Mouse (Mus musculus) heart, adult 8-10 months (tissue): ENCODE measurements around the gene Hoxb5. TPM values are rescaled to one million over a fixed set of nuclear protein-coding genes. Genes with fewer than 3 reads are reported as not detected.
A peak's percentile ranks its signal among the peaks of the same experiment; 100 is the strongest.

Experiments
- DNase-seq: peaks from one replicate; pipeline ENCODE4 v3.0.0; 2022; ENCODE audit warnings: low spot score
- microRNA-seq: library from miRNA; unstranded; fragments of <30 nt; microRNA quantifications from one replicate; pipeline ENCODE4 v1.2.0, GENCODE M21; 2022
- total RNA-seq, 4 experiments: library from RNA; stranded (reverse); gene quantifications; 2 replicates each; pipeline ENCODE4 v1.2.4; 2022

Hoxb5 gene
- total RNA-seq, 4 experiments from 2014 or later, result 0.11 TPM; not detected in 3

DNA sequence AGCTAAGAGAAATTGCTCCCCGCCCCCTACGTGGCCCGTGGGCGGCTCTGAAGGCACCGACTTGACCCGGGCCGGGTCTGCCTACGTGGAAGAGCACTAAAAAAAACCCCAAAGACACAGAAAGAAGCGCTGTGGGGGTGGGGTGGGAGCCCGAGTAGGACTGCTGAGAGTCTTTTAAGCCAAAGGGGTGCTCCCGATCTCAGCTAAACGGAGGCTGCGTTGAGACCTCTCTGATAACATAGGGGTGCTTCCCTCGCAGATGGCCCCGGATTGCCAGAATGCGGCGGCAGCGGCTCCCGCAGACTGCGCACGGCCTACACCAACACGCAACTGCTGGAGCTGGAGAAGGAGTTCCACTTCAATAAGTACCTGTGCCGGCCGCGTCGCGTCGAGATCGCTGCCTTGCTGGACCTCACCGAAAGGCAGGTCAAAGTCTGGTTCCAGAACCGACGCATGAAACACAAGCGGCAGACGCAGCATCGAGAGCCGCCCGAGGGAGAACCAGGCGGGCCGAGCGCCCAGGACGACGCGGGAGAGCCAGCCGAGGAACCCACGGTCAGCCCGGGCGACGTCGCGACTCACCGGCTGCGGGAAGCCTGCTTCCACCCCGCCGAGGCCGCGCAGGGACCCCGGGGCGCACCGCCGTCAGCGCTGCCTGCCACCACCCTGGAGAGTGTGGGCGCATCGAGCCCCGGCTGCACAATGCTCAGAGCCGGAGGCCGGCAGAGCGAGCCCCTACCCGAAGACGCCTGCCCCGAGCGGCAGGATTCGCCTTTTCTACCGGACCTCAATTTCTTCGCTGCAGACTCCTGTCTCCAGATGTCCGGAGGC, 49.8 kb downstream of the Hoxb5 start:
- DNase-seq, result peak; percentile 16

DNA sequence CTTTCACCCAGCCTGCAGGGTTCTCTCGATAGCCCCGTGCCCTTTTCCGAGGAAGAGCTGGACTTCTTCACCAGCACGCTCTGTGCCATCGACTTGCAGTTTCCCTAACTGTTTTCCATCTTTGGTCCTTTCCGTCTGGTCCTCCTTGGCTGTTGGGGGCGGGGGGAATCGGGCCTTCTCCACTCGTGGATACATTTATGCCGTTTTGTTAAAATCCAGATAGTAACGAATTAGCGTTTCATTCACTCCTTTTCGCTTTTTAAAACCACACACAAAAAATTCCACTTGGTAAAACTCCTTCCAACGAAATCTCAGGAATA, 50.3 kb downstream of the Hoxb5 start:
- DNase-seq, result no peak

DNA sequence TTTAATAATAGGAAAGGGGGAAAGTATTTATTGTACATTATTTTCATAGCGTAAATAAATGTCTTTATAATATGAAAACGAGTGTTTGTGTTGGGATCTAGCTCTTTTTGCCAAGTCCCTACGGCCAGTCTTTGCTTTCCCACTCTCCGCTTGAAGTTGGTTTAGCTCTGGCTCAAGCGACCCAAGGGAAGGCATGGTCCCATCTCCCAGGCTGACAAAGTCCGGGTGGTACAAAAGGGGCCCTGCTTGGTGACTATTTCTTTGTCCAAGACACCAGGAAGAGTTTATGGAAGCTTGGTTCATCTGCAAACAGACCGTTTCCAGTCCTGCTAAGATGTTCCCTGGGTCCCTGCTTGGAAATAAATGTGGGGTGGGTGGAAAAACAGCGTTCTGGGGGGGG, 50.8 kb downstream of the Hoxb5 start:
- DNase-seq, result no peak

DNA sequence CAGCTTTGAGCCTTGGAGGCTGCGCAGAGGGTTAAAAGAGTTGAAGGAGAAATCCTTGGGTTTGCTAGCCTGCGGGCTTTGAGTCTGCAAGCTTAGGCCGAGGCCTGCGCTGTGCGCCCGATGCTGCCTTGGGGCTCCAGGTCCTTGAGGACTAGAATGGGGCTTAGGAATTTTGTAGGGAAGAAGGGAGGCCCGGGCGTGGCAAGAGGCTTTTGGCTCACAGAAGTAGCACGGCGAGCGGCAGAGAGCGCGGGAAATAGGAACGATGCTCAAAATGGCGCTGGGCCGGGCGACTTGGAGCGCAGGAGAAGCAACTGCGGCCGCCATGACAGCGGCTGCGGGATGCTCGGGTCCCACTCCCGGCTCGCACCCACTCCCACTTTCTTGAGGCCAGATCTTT, 51.2 kb downstream of the Hoxb5 start:
- no peak for DNase-seq

DNA sequence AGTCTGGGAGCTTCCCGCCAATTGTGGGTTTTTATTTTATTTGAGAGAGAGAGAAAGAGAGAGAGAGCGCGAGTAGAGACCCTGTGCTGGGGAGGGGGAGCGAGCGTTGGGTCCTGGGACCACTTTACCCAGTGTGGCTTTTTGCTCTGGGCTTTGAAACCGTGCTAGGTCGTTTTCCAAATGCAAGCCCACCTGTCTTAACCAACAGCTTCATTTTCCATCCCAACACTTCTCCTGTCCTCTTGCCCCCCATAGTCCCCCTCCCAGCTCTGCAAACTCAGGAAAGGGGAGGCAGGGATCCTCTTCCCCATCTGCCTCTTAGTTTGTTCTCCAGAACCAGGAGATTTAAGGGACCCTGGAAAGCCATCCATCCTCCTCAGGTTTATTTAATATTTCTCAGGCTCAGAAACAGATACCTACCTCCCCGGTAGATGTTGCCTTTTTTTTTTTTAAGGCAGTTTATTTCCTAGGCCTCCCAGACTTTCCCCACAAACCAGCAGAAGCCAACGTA, 51.7 kb downstream of the Hoxb5 start:
- DNase-seq, result no peak

Small RNA genes lying within 50 kb of the gene (microRNA-seq; reads per million reads assigned to microRNA genes)
- 2,390 reads per million, percentile 88 among the genes with 10 or more reads in this experiment for gene Mir10a
- gene Mir196a-1, result not detected

Other genes with a start within 250 kb of the Hoxb5 start
- gene Ube2z, start 237.9 kb upstream of the Hoxb5 start, total RNA-seq, result 10 to 100 TPM; 28.1 to 32.7 (median 30.7) TPM
- 1,000 to 10,000 TPM; 3,689 to 3,785 (median 3,746) TPM for gene Atp5g1, start 227.7 kb upstream of the Hoxb5 start, total RNA-seq
- under 1 TPM in 1 of 4 experiments, not detected in 3; 0.29 TPM for gene Calcoco2, start 191.4 kb upstream of the Hoxb5 start, total RNA-seq
- gene Ttll6, start 169.6 kb upstream of the Hoxb5 start, total RNA-seq, result under 1 TPM in 1 of 4 experiments, not detected in 3; 0.14 TPM
- gene Hoxb13, start 109.0 kb upstream of the Hoxb5 start, total RNA-seq, result not detected
- not detected for gene Hoxb9, start 31.9 kb upstream of the Hoxb5 start, total RNA-seq
- gene Hoxb8, start 21.4 kb upstream of the Hoxb5 start, total RNA-seq, result not detected
- not detected for gene Hoxb7, start 16.7 kb upstream of the Hoxb5 start, total RNA-seq
- not detected for gene Hoxb6, start 10.9 kb upstream of the Hoxb5 start, total RNA-seq
- under 1 TPM; 0.35 to 0.63 (median 0.53) TPM for gene Hoxb4, start 14.9 kb downstream of the Hoxb5 start, total RNA-seq
- under 1 TPM; 0.25 to 0.37 (median 0.30) TPM for gene Hoxb3, start 20.0 kb downstream of the Hoxb5 start, total RNA-seq
- gene Hoxb2, start 47.2 kb downstream of the Hoxb5 start, total RNA-seq, result under 1 TPM; 0.38 to 0.80 (median 0.64) TPM
- not detected for gene Hoxb1, start 62.4 kb downstream of the Hoxb5 start, total RNA-seq
- under 1 TPM in 2 of 4 experiments, not detected in 2; 0.30 to 0.34 TPM for gene Skap1, start 161.3 kb downstream of the Hoxb5 start, total RNA-seq